Mouse (Mus musculus) forelimb bud, embryonic 11.5 days (tissue): ENCODE results near the gene Taf11.

Experiments
- DNase-seq: peaks from one replicate; pipeline ENCODE4 v3.0.0-alpha.2; 2012; ENCODE audit warnings: low read depth, low spot score

The Taf11 gene

DNA sequence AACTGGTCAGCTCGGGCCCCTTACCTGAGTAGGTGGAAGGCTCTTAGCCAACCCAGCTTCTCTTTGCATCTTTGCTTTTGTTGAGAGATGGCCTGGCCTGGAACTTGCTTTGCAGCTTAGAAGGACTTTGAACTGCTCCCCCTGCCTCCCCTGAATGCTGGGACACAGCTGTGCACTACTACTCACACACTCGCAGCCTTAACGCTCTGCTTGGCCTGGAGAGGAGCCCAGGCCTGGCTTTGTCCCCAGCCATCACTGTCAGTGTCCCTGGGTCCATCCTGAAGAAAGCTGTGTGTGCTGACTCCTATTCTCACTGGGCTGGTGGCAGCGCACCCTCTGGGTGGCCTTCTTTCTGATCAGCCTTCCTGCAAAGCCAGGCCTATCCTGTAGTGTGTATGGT, 11.0 kb upstream of the Taf11 start:
- DNase-seq = no peak

DNA sequence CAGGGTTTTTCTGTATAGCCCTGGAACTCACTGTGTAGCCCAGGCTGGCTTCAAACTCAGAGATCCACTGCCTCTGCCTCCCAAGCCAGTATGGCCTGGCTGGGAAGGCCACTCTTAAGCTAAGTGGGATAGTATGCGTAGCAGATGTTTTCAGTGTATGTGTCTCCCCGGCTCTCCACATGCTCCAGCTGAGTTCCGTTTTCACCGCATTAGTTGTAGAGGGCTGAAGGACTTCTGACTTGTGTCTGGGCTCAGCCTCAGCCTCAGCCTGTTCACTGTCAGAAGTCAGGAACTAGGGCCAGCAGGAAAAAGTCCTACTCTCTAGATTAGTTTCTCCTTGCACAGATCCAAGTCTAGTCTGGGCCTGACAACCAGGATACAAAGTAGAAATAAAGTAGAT, 6.7 kb upstream of the Taf11 start:
- no peak for DNase-seq

DNA sequence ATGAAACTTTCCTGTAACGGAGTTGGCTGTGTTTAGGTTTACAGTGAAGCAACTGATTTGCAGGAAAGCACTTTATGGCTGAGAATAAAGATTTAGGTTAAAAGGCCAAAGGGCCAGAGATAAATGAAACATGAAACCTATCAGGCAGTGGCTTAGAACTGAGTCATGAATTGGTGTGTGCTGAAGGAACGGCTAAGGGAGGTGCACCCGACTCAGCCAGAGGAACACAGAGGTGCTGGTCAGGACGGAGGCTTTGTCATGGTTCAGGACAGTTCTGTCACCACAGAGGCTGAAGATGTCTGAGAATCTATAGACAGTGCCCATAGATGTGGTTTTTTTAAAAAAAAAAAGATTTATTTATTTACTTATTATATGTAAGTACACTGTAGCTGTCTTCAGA, 5.1 kb upstream of the Taf11 start:
- DNase-seq = no peak

DNA sequence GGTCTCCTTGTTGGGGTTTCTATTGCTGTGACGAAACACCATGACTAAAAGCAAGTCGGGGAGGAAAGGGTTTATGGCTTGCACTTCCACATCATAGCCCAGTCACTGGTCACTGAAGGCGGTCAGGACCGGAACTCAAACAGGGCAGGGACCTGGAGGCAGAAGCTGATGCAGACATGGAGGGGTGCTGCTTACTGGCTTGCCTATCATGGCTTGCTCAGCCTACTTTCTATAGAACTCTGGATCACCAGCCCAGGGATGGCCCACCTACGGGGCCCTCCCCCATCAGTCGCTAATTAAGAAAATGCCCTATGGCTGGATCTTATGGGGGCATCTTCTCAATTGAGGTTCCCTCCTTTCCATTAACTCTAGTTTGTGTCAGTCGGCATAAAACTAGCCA, 1.7 kb upstream of the Taf11 start:
- no peak for DNase-seq

- DNase-seq = peak; percentile 86
Measured at GRCm38 (mm10) chr17:27908888-27909621, 589 bp downstream of the Taf11 start, which contains the start of gene Anks1. Gene Anks1 (plus strand): TSS chr17:27909306.

DNA sequence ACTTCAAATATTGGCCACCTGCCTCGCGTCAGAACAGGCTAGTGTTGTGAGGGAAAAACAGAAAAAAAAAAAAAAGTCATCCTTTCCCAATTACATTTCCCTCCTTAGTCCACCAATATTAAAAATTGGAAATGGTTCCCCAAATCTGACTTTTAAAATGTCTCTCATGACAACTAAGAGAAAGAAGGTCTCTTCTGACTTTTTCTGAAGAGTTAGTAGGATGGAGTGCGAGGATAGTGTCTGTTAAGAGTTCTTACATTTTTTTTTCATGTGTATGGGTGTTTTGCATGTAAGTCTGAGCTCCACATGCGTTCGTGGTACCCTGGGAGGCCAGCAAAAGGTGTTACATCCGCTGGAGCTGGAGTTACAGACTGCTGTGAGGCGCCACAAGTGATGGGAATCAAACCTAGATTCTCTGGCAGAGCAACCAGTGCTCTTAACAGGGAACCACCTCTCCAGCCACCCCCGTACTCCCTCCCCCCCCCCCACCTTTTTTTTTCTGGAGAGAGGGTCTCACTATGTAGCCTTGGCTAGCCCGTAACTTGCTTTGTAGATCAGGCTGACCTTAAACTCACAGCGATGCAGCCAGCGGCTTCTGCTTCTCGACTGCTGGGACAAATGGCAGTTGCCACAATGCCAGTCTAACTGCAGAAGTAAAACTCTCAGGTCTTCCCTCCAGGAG, 1.3 kb downstream of the Taf11 start:
- DNase-seq = peak; percentile 19

DNA sequence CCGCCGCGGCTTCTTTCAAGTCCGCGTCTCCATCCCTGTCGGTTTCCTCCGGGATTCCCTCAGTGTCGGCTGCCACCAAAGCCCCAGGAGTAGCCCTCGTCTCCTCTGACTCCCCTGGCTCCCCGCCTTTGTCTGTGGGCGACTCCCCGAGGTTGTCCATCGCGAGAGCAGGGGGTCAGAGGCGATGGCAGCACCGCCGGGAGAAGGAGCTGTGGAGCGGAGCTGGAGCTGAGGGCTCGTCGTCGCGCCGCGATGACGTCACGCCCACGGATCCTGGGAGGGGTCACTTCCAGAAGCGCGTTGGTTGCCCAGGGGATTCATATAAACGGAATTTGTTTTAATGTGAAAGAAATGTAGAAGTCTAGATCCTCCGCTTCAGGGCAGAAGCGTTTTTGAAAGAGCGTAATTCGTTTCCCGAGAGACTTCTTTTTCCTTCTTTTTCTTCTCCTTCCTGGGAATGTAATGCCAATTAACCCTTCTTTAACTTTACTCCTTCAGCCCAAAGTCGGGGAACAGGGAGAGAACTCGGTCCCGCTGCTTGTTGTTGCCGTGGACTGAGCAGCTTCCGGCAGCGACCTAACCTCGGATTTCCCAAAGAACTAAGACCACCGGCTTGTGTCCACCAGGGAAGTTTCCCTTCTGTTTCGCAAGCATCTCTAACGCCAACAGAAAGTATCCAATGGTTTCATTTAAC, 2.0 kb downstream of the Taf11 start:
- DNase-seq = peak; percentile 96

DNA sequence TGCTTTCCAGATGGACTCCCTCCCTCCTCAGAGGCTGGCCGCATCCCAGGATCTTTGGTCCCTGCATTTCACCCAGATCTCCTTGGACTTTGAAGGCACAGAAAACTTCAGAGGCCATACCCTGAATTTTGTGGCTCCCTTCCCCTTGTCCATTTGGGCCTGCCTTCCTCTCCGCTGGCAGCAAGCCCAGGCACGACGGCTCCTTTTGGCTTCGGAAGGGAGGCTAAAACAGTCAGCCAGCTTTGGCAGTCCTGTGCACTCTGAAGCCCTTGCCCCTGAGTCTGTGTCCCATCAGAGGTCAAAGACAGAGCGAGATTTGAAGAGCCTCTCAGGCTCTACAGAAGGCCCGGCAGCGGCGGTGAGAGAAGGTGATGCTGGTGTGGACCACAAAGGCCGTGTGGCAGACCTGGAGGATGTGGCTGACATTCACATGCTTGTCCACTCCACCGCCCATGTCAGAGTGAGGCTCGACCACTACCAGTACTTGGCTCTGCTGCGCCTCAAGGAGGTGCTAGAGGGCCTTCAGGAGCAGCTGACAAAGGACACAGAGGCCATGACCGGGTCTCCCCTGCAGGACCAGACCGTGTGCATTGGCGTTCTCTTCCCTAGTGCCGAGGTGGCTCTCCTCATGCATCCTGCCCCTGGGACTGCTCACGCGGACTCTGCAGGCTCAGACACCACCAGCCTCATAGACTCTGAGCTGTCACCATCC, 23.0 kb downstream of the Taf11 start:
- no peak for DNase-seq

- DNase-seq = no peak
Measured at GRCm38 (mm10) chr17:27883994-27884393, 25.6 kb downstream of the Taf11 start.

- no peak for DNase-seq
Measured at GRCm38 (mm10) chr17:27883129-27883528, 26.5 kb downstream of the Taf11 start.

GRCm38 (mm10) chr17:27881518-27881917, 28.1 kb downstream of the Taf11 start:
- no peak for DNase-seq

- no peak for DNase-seq
Measured at GRCm38 (mm10) chr17:27874510-27874909, 35.1 kb downstream of the Taf11 start.

DNA sequence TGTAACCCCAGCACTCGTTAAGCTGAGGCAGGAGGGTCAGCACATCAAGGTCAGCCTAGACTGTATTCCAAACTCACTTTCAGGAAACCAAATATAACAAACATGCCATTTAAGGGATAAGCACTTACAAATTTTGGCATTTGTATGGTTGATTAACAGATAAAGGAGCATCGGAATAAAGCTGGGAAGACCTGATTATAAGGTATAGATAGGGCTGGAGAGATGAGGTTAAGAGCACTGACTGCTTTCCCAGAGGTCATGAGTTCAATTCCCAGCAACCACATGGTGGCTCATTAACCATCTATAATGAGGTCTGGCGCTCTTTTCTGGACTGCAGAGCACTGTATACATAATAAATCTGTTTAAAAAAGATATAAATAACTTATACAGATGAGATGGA, 36.1 kb downstream of the Taf11 start:
- no peak for DNase-seq

DNA sequence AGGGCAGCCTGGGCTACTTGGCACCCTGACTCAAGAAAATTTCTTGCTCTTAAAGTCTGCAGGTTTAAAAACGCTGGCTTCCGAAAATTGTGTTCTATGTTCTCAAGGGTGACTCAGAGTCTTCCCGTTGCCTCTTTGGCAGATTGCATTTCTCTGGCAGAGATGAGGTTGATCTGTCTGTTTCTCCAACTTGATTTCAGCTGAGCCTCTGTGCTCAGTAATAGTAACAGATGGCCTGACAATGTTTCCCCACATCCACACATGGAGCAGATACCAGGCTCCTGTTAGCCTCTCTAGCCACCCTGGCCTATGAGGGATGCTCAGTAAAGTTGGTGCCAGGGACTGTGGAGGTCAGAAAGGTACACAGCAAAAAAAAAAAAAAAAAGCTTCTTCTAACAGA, 37.8 kb downstream of the Taf11 start:
- DNase-seq = no peak

DNA sequence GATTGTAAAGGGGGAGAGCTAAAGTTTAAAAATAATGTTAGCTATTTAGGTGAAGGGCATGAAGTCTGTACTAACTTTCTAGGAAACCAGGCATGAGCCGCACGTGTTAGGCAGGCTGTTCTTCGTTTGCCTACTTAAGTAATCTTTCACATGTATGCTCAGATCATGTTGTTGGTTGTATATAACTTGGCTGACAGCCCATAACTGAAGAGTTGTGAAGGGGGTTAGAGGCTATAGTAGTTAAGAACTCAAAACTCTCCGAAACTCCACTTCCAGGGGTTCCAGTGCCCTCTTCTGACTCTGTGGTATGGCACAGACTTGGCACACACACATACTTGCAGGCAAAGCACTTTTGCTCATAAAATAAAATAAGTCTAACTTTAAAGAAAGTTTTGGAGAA, 42.9 kb downstream of the Taf11 start:
- DNase-seq = no peak

DNA sequence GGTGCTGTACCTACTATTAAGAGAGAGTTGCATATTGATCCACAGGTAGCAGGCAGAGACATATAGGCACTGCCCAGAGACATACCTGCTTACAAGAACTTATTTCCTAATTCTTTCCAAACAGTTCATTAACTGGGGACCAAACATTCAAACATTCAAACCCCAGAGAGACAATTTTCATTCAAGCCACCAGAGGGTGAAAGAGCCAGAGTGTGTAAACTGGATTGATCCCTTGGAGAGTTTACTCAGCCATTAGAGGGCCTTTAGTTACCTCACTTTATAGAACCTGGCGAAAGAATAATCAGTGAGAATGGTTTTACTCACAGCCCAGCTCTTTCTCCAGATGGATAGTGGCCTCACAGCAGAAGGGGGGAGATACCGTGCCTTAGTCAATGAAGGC, 44.2 kb downstream of the Taf11 start:
- no peak for DNase-seq

- no peak for DNase-seq
Measured at GRCm38 (mm10) chr17:27859131-27859530, 50.5 kb downstream of the Taf11 start.

GRCm38 (mm10) chr17:27857649-27858475, 51.8 kb downstream of the Taf11 start:
- DNase-seq = no peak

DNA sequence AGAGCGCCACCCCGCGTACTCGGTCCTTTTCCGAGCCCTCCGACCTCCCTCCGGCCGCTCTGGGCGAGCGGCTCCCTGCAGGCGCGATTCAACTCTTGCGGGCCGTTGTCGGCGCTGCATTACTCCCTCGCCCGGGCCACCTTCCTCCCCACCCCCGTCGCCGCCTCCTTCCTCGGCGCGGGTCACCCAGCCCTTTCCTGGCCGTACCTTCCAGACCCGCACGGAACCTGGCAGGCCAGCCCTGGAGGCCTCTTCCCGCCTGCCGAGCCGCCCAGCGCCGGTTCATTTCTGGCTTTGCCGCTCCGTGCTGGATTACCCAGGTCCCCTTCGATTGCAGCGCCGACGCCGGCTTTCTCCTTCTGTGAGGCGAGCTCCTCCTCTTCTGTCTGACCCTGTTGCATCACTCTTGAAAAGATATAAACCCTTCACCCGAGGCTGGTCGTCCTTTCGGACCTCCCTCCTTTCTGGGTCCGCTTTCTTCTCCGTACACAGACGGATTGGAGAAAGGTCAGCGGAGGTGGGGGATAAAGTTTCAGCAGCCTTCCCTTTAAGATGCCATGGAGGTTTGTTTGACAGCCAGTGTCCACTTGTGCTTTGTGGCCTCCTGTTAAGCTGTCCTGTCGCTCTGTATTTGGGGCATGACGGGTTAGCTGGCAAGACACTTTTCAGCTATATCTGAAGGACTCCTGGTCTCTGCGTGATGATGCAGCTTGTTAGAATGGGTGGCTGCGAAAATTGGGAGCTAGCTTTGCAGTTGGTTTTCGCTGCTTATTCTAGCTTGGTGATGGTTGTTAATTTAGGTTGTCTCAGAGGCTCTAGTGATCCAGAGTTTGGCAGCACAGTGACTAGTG, 52.6 kb downstream of the Taf11 start:
- peak; percentile 45 for DNase-seq

DNA sequence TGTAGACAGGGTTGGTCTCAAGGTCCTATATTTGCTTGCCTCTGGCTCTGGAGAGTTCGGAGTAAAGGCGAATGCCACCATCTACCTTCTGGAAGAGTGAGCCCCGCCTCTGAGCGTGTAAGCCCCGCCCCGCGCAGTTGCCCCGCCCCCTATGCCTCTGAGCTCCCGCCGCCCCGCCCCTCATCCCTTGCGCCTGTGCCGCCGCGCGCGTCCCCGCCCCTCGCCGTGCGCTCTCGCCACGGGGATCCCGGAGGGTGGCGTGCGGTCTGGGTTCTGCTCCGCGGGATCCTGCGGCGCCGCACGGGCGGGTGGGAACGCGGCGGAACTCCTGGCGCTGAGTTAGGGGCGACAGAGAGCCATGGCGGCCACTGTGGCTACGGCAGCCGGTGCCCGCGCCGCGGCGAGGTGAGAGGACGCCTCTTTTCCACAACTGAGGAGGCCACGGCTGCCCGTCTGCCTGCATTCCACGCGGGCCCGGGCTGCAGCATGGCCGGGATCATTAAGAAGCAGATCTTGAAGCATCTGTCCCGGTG, 53.3 kb downstream of the Taf11 start, which contains the start of gene Uhrf1bp1:
Gene Uhrf1bp1, plus strand, starts transcription at position 177 of the 533 bp plus-strand sequence.
- peak; percentile 74 for DNase-seq
